Mouse (Mus musculus) cerebellum, adult 9-11 months (tissue): ENCODE data around the gene Maff.

Experiments used
- DNase-seq: peaks from one replicate; pipeline ENCODE4 v3.0.0; 2022

Maff gene

GRCm38 (mm10) chr15:79330521-79330920, 15.9 kb upstream of the Maff start:
- no peak for DNase-seq

- DNase-seq: no peak
These were observed 13.0 kb upstream of the Maff start for GRCm38 (mm10) chr15:79333409-79333808.

GRCm38 (mm10) chr15:79335061-79335655, 11.3 kb upstream of the Maff start:
- no peak for DNase-seq

GRCm38 (mm10) chr15:79338978-79339377, 7.4 kb upstream of the Maff start:
- no peak for DNase-seq

GRCm38 (mm10) chr15:79342641-79343337, 3.6 kb upstream of the Maff start:
- DNase-seq: no peak

GRCm38 (mm10) chr15:79344627-79345026, 1.8 kb upstream of the Maff start:
- no peak for DNase-seq

- DNase-seq: peak; percentile 74
These were observed 884 bp downstream of the Maff start for GRCm38 (mm10) chr15:79347165-79347844.

- DNase-seq: peak; percentile 34
These were observed 1.6 kb downstream of the Maff start for GRCm38 (mm10) chr15:79347845-79348506.

GRCm38 (mm10) chr15:79348651-79349050, 2.2 kb downstream of the Maff start:
- no peak for DNase-seq

- no peak for DNase-seq
These were observed 4.4 kb downstream of the Maff start for GRCm38 (mm10) chr15:79350866-79351265.

GRCm38 (mm10) chr15:79351331-79351767, 4.9 kb downstream of the Maff start:
- no peak for DNase-seq

GRCm38 (mm10) chr15:79352479-79352878, 6.1 kb downstream of the Maff start:
- no peak for DNase-seq

GRCm38 (mm10) chr15:79353690-79354305, 7.4 kb downstream of the Maff start:
- no peak for DNase-seq

GRCm38 (mm10) chr15:79354619-79355018, 8.2 kb downstream of the Maff start:
- DNase-seq: no peak

- no peak for DNase-seq
These were observed 10.1 kb downstream of the Maff start for GRCm38 (mm10) chr15:79356481-79356880.

GRCm38 (mm10) chr15:79357036-79357911, 10.9 kb downstream of the Maff start:
- DNase-seq: no peak

- DNase-seq: no peak
These were observed 11.7 kb downstream of the Maff start for GRCm38 (mm10) chr15:79357974-79358690.

- no peak for DNase-seq
These were observed 13.5 kb downstream of the Maff start for GRCm38 (mm10) chr15:79359954-79360353.

GRCm38 (mm10) chr15:79360371-79360770, 13.9 kb downstream of the Maff start:
- no peak for DNase-seq

- DNase-seq: no peak
These were observed 14.6 kb downstream of the Maff start for GRCm38 (mm10) chr15:79361023-79361422.

GRCm38 (mm10) chr15:79364120-79364519, 17.7 kb downstream of the Maff start:
- DNase-seq: no peak
